Mouse (Mus musculus) ES-E14 (cell line): ENCODE measurements around the gene Map3k15. TPM values are rescaled to one million over a fixed set of nuclear protein-coding genes. Genes with fewer than 3 reads are reported as not detected.

ENCODE experiments used
- DNase-seq: peaks from one replicate; pipeline ENCODE4 v3.0.0-alpha.2; 2013; ENCODE audit warnings: low read depth, low spot score
- H3K27ac ChIP-seq: 2 replicates; pipeline ENCODE4 v1.5.1; 2012; ENCODE audit warnings: low read depth, mild to moderate bottlenecking, low read length, moderate library complexity, mixed read lengths; ENCODE audit not compliant: poor library complexity, insufficient read depth, severe bottlenecking
- H3K36me3 ChIP-seq: 2 replicates; pipeline ENCODE4 v1.6.1; 2012; ENCODE audit warnings: mild to moderate bottlenecking, low read length, moderate library complexity, mixed read lengths; ENCODE audit not compliant: control insufficient read depth, poor library complexity, insufficient read depth, severe bottlenecking
- H3K4me1 ChIP-seq, 2 experiments: fragments of 150-350 bp in 1 of 2; sonication (generic) in 1 of 2; 2 replicates each; pipeline ENCODE4 v1.6.1; 2012; ENCODE audit warnings: low read length in 2 of 2, mild to moderate bottlenecking in 1 of 2, mixed read lengths in 1 of 2; ENCODE audit not compliant: control insufficient read depth in 2 of 2, insufficient read depth in 2 of 2, poor library complexity in 1 of 2
- H3K4me3 ChIP-seq, 2 experiments: fragments of 150-350 bp in 1 of 2; sonication (generic) in 1 of 2; 2 replicates each; pipeline ENCODE4 v1.5.1; 2012; ENCODE audit warnings: low read length in 2 of 2, low read depth in 1 of 2, mild to moderate bottlenecking in 1 of 2, mixed read lengths in 1 of 2; ENCODE audit not compliant: insufficient read depth in 1 of 2, poor library complexity in 1 of 2, severe bottlenecking in 1 of 2
- H3K9ac ChIP-seq: 2 replicates; pipeline ENCODE4 v1.6.1; 2012; ENCODE audit warnings: low read depth, mild to moderate bottlenecking, low read length, mixed read lengths; ENCODE audit not compliant: poor library complexity, insufficient read depth, severe bottlenecking
- H3K9me3 ChIP-seq: fragments of 150-350 bp; sonication (generic); 2 replicates; pipeline ENCODE4 v1.6.1; 2012; ENCODE audit warnings: low read depth, mild to moderate bottlenecking, low read length; ENCODE audit not compliant: control insufficient read depth, insufficient read depth
- CHD2 ChIP-seq: IDR thresholded peaks from 2 replicates; pipeline ENCODE4 v1.6.1; 2014; ENCODE audit warnings: mild to moderate bottlenecking, low read depth, low read length, inconsistent platforms
- HCFC1 ChIP-seq: IDR thresholded peaks from 2 replicates; pipeline ENCODE4 v1.6.1; 2012; ENCODE audit warnings: low read length, inconsistent platforms, borderline replicate concordance; ENCODE audit not compliant: insufficient read depth
- MAFK ChIP-seq: IDR thresholded peaks from 2 replicates; pipeline ENCODE4 v1.6.1; 2014; ENCODE audit warnings: mild to moderate bottlenecking, low read depth, low read length, inconsistent platforms; ENCODE audit not compliant: insufficient read depth
- ZC3H11A ChIP-seq: IDR thresholded peaks from 2 replicates; pipeline ENCODE4 v1.6.1; 2012; ENCODE audit warnings: low read depth, mild to moderate bottlenecking, inconsistent platforms, low read length, borderline replicate concordance
- ZNF384 ChIP-seq: IDR thresholded peaks from 2 replicates; pipeline ENCODE4 v1.6.1; 2012; ENCODE audit warnings: low read depth, low read length, inconsistent platforms
- in situ Hi-C, 2 experiments: fragments of 600-800 bp; cut with MboI; formaldehyde crosslinking; loops; one replicate each; pipeline ENCODE4 v1.15.1; 2025; ENCODE audit warnings: low sequenced_read_pairs in 2 of 2, inconsistent platforms in 1 of 2; ENCODE audit not compliant: unreplicated experiment in 2 of 2
- total RNA-seq: library from RNA; depleted of rRNA; stranded (reverse); fragments of 300-350 nt; gene quantifications from 2 replicates; pipeline ENCODE4 v1.2.3, GENCODE M21; 2012

The Map3k15 gene
- total RNA-seq, 1 experiment = 6.0 TPM

DNA sequence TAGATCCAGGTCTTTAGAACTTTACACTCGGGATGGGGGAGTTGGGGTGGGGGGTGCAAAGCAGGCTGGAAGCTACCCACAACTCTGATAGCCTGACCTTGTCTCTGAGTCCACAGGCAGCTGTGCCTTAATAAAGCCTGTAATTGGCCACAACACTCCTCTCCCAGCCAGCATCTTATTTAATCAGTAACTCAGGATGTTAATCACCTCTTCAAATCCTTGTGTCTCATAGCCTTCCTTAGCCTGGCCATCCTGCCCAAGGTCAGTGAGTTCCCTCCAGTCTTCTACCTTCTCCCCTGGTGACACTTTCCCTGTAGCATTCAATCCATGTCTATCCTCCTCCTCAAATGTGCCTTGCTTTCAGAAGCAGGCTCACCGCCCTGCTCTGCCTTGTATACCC lies 19.2 kb upstream of the Map3k15 start:
- Histone ChIP-seq H3K9me3 (no peaks in the 10 kb centered on the region), H3K36me3 (no peaks in the 10 kb centered on the region), H3K4me1 (no peaks in the 10 kb centered on the region), H3K27ac (no peak overlapping the region), H3K9ac (no peak overlapping the region), H3K4me3 (no peak overlapping the region)
- no peak for DNase-seq
- in situ Hi-C loops = loop anchor here in 1 of 2 experiments (25.0 kb wide), 1 partner anchor 332 kb away; the partner anchor contains the start of gene Sh3kbp1
- TF ChIP-seq ZNF384 (no peak), CHD2 (no peak), HCFC1 (no peak), MAFK (no peak), ZC3H11A (no peak)

DNA sequence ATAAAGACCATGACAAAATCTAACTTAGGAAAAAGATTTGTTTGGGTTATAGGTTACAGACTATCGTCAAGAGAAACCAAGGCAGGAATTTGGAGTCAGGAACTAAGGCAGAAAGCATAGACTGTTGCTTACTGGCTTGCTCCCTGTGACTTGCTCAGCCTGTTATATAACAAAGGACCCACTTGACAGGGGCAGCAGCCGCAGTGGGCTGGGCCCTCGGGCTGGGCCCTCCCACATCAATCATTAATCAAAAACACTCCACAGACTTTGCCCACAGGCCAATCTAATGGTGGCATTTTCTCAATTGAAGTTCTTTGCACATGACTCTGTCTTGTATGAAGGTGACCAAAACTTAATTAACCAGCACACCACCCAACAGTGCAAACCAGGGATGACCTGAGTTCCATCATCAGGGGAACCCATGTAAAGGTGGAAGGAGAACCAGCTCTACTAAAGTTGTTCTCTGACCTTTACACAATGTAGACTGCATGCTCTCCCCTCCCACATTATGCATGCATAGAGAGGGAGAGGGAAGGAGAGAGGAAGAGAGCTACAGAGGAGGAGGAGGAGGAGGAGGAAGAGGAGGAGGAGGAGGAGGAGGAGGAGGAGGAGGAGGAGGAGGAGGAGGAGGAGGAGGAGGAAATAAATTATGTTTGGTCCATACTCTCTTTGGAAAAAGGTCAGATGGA lies 17.0 kb upstream of the Map3k15 start:
- TF ChIP-seq CHD2 (no peak), ZC3H11A (no peak), MAFK (no peak), HCFC1 (no peak), ZNF384 (no peak)
- Histone ChIP-seq H3K27ac (no peak overlapping the region), H3K9ac (no peak overlapping the region), H3K36me3 (no peaks in the 10 kb centered on the region), H3K9me3 (no peaks in the 10 kb centered on the region), H3K4me1 (no peaks in the 10 kb centered on the region), H3K4me3 (no peak overlapping the region)
- in situ Hi-C loops = loop anchor here (10.0 to 25.0 kb wide), 2 partner anchors 144 to 334 kb away; partner anchors contain the start of gene Sh3kbp1 (in 1 of the 2)
- no peak for DNase-seq

DNA sequence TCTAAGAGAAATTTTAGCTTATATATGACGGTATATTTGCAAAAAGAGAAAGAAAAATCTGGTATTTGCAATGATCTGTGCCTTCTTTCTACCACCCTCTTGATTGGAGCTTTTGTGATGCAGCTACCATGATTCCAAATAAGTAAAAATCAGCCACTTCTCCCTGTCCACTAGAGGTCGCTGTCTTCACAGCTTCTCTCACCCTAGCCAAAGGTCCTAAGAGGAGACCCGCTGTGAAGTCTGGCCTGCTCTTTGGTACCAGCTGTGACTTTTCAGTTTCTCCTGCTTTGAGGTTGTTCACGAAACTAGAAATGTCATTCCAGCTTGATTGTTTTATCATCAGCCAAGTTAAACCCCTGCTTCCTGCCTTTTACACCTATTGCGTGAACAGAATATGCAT lies 14.5 kb upstream of the Map3k15 start:
- Histone ChIP-seq H3K9ac (no peak overlapping the region), H3K4me3 (no peak overlapping the region), H3K36me3 (no peaks in the 10 kb centered on the region), H3K4me1 (no peaks in the 10 kb centered on the region), H3K9me3 (no peaks in the 10 kb centered on the region), H3K27ac (no peak overlapping the region)
- in situ Hi-C loops = loop anchor here (10.0 to 25.0 kb wide), 2 partner anchors 141 to 336 kb away; partner anchors contain the start of gene Sh3kbp1 (in 1 of the 2)
- TF ChIP-seq ZC3H11A (peak; percentile 60; the same call in 1 of the 2 replicates), HCFC1 (no peak)
- peak; percentile 47 for DNase-seq

DNA sequence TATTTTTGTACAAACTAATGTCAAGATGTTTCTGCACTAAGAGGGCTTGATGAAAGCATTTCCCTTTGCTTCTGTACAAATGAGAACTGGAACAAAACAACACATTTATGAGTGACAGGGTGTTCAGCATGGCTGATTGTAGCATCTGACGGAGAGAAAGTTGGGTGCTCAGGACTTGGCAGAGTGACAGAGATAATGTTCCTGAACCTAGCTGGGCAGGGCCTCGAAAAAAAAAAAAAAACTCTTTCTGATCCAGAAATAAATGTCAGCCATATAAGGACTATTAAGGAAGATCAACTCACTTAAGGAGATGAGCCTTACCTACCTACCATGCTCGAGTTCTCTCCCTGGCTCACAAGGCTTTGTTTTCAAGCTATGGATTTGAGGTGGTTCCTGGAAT lies 12.0 kb upstream of the Map3k15 start:
- in situ Hi-C loops = loop anchor here in 1 of 2 experiments (10.0 kb wide), 1 partner anchor 139 kb away; no protein-coding TSS in a partner anchor
- Histone ChIP-seq H3K27ac (no peak overlapping the region), H3K4me1 (no peaks in the 10 kb centered on the region), H3K9ac (no peak overlapping the region), H3K36me3 (no peaks in the 10 kb centered on the region), H3K9me3 (no peaks in the 10 kb centered on the region), H3K4me3 (no peak overlapping the region)
- TF ChIP-seq ZC3H11A (no peak), HCFC1 (no peak), CHD2 (no peak)
- DNase-seq = no peak

DNA sequence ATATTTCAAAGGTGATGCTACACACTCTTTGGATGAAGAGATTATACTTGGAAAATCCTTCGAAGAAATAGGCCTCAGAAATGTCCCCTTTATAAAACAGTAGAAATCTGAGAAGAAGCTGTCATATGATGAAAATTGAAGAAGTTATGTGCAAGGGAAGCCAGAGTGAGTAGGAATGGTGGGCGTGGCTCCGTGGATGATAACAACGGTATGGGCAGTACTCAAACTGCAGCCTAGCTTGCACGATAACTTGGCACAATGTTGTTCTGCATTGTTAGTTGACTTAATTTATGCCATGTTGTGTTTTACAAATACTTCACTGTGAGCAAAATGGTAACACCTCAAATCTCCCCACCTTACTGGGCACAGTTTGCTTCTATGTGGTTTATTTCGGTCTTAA lies 7.6 kb downstream of the Map3k15 start:
- TF ChIP-seq CHD2 = no peak
- TF ChIP-seq HCFC1 = no peak
- TF ChIP-seq ZNF384 = no peak
- TF ChIP-seq ZC3H11A = no peak
- TF ChIP-seq MAFK = no peak
- DNase-seq = no peak
- H3K27ac ChIP-seq = no peak overlapping the region
- no peaks in the 10 kb centered on the region for H3K4me1 ChIP-seq
- no peaks in the 10 kb centered on the region for H3K9me3 ChIP-seq
- no peak overlapping the region for H3K9ac ChIP-seq
- no peaks in the 10 kb centered on the region for H3K36me3 ChIP-seq
- in situ Hi-C loops = no loop called here
- no peak overlapping the region for H3K4me3 ChIP-seq
